Mouse (Mus musculus): ENCODE measurements at regions not wholly inside any gene's neighbourhood (a gene's known extent, or its start where the extent isn't known, plus 50 kb on each side); places are given as distances from the start of the nearest gene placed in this dataset.

- TF ChIP-seq CTCF (IDR thresholded peaks at IDR 0.05; ENCODE audit: low read depth) = no peak
- TF ChIP-seq EP300 (IDR thresholded peaks at IDR 0.05; ENCODE audit: low read depth) = no peak
- WGBS (ENCODE audit: insufficient replicate concordance) = 78% methylated on average over 4 of the region's 4 CpGs
- no peaks in the 10 kb centered on the region for H3K36me3 ChIP-seq (replicated peaks; ENCODE audit: insufficient read depth, low read length)
- no peaks in the 10 kb centered on the region for H3K9me3 ChIP-seq (ENCODE audit: low read length)
- DNase-seq = no peak
- H3K9ac ChIP-seq (replicated peaks) = no peak overlapping the region
- no peaks in the 10 kb centered on the region for H3K4me1 ChIP-seq (ENCODE audit: insufficient read depth)
- no peak overlapping the region for H3K4me3 ChIP-seq (ENCODE audit: low read depth, low read length)
- no peaks in the 10 kb centered on the region for H3K27me3 ChIP-seq (ENCODE audit: insufficient read depth, low read length)
- no peak overlapping the region for H3K27ac ChIP-seq (ENCODE audit: low read depth)
- no peak for ATAC-seq
- no peak overlapping the region for H3K4me2 ChIP-seq (ENCODE audit: low read depth, low read length)
These were observed 159.7 kb upstream of the Ptgfr start for GRCm38 (mm10) chr3:151997111-151997510.

GRCm38 (mm10) chr3:151988221-151988620, 150.8 kb upstream of the Ptgfr start:
- Histone ChIP-seq H3K4me2 (ENCODE audit: low read depth, low read length) (no peak overlapping the region), H3K9ac (replicated peaks) (no peak overlapping the region), H3K36me3 (replicated peaks; ENCODE audit: insufficient read depth, low read length) (no peaks in the 10 kb centered on the region), H3K27ac (ENCODE audit: low read depth) (no peak overlapping the region), H3K4me1 (ENCODE audit: insufficient read depth) (no peaks in the 10 kb centered on the region), H3K4me3 (ENCODE audit: low read depth, low read length) (no peak overlapping the region), H3K27me3 (ENCODE audit: insufficient read depth, low read length) (no peaks in the 10 kb centered on the region), H3K9me3 (ENCODE audit: low read length) (no peaks in the 10 kb centered on the region)
- DNase-seq = no peak
- no peak for ATAC-seq
- 63% methylated on average over 1 of the region's 1 CpGs for WGBS (ENCODE audit: insufficient replicate concordance)
- TF ChIP-seq EP300 (IDR thresholded peaks at IDR 0.05; ENCODE audit: low read depth) (no peak), CTCF (IDR thresholded peaks at IDR 0.05; ENCODE audit: low read depth) (no peak)

GRCm38 (mm10) chr3:151978136-151978535, 140.7 kb upstream of the Ptgfr start:
- ATAC-seq = no peak
- 40% methylated on average over 1 of the region's 1 CpGs for WGBS (ENCODE audit: insufficient replicate concordance)

GRCm38 (mm10) chr3:151977651-151978050, 140.2 kb upstream of the Ptgfr start:
- ATAC-seq (no peak), DNase-seq (no peak)
- Histone ChIP-seq H3K9ac (replicated peaks) (no peak overlapping the region), H3K4me3 (ENCODE audit: low read depth, low read length) (no peak overlapping the region), H3K27ac (ENCODE audit: low read depth) (no peak overlapping the region), H3K9me3 (ENCODE audit: low read length) (no peaks in the 10 kb centered on the region), H3K27me3 (ENCODE audit: insufficient read depth, low read length) (no peaks in the 10 kb centered on the region), H3K36me3 (replicated peaks; ENCODE audit: insufficient read depth, low read length) (no peaks in the 10 kb centered on the region), H3K4me1 (ENCODE audit: insufficient read depth) (no peaks in the 10 kb centered on the region), H3K4me2 (ENCODE audit: low read depth, low read length) (no peak overlapping the region)
- 84% methylated on average over 4 of the region's 4 CpGs for WGBS (ENCODE audit: insufficient replicate concordance)
- TF ChIP-seq CTCF (IDR thresholded peaks at IDR 0.05; ENCODE audit: low read depth) (no peak), EP300 (IDR thresholded peaks at IDR 0.05; ENCODE audit: low read depth) (no peak)

More at GRCm38 (mm10) chr3:151978136-151978535, 140.7 kb upstream of the Ptgfr start:
- TF ChIP-seq CTCF (IDR thresholded peaks at IDR 0.05; ENCODE audit: low read depth) (no peak), EP300 (IDR thresholded peaks at IDR 0.05; ENCODE audit: low read depth) (no peak)
- no peaks in the 10 kb centered on the region for H3K36me3 ChIP-seq (replicated peaks; ENCODE audit: insufficient read depth, low read length)
- no peaks in the 10 kb centered on the region for H3K9me3 ChIP-seq (ENCODE audit: low read length)
- DNase-seq = no peak
- H3K4me3 ChIP-seq (ENCODE audit: low read depth, low read length) = no peak overlapping the region
- H3K27ac ChIP-seq (ENCODE audit: low read depth) = no peak overlapping the region
- no peak overlapping the region for H3K4me2 ChIP-seq (ENCODE audit: low read depth, low read length)
- no peaks in the 10 kb centered on the region for H3K27me3 ChIP-seq (ENCODE audit: insufficient read depth, low read length)
- no peaks in the 10 kb centered on the region for H3K4me1 ChIP-seq (ENCODE audit: insufficient read depth)
- no peak overlapping the region for H3K9ac ChIP-seq (replicated peaks)

- Histone ChIP-seq H3K9me3 (ENCODE audit: low read length) (no peaks in the 10 kb centered on the region), H3K36me3 (replicated peaks; ENCODE audit: insufficient read depth, low read length) (no peaks in the 10 kb centered on the region), H3K4me1 (ENCODE audit: insufficient read depth) (no peaks in the 10 kb centered on the region), H3K4me3 (ENCODE audit: low read depth, low read length) (no peak overlapping the region), H3K9ac (replicated peaks) (no peak overlapping the region), H3K27ac (ENCODE audit: low read depth) (no peak overlapping the region), H3K27me3 (ENCODE audit: insufficient read depth, low read length) (no peaks in the 10 kb centered on the region), H3K4me2 (ENCODE audit: low read depth, low read length) (no peak overlapping the region)
- ATAC-seq (no peak), DNase-seq (no peak)
- WGBS (ENCODE audit: insufficient replicate concordance) = 73% methylated on average over 3 of the region's 3 CpGs
- TF ChIP-seq CTCF (IDR thresholded peaks at IDR 0.05; ENCODE audit: low read depth) = no peak
- no peak for TF ChIP-seq EP300 (IDR thresholded peaks at IDR 0.05; ENCODE audit: low read depth)
These were observed 112.4 kb upstream of the Ptgfr start for GRCm38 (mm10) chr3:151949865-151950264.

GRCm38 (mm10) chr3:151948015-151948645, 110.7 kb upstream of the Ptgfr start:
- H3K4me1 ChIP-seq (ENCODE audit: insufficient read depth) = no peaks in the 10 kb centered on the region
- no peak overlapping the region for H3K9ac ChIP-seq (replicated peaks)
- H3K9me3 ChIP-seq (ENCODE audit: low read length) = no peaks in the 10 kb centered on the region
- H3K27ac ChIP-seq (ENCODE audit: low read depth) = no peak overlapping the region
- WGBS (ENCODE audit: insufficient replicate concordance) = 67% methylated on average over 5 of the region's 5 CpGs
- TF ChIP-seq CTCF (IDR thresholded peaks at IDR 0.05; ENCODE audit: low read depth) = no peak
- TF ChIP-seq EP300 (IDR thresholded peaks at IDR 0.05; ENCODE audit: low read depth) = no peak
- DNase-seq = no peak
- H3K4me2 ChIP-seq (ENCODE audit: low read depth, low read length) = no peak overlapping the region
- no peak for ATAC-seq
- H3K4me3 ChIP-seq (ENCODE audit: low read depth, low read length) = no peak overlapping the region
- H3K27me3 ChIP-seq (ENCODE audit: insufficient read depth, low read length) = no peaks in the 10 kb centered on the region
- H3K36me3 ChIP-seq (replicated peaks; ENCODE audit: insufficient read depth, low read length) = no peaks in the 10 kb centered on the region

Data from liver, postnatal 0 days (tissue).